Mouse (Mus musculus) adipose tissue, adult 10 weeks (tissue): ENCODE data around the gene Npat. TPM values are rescaled to one million over a fixed set of nuclear protein-coding genes. Genes with fewer than 3 reads are reported as not detected.

ENCODE experiments used
- polyA plus RNA-seq: library from polyadenylated mRNA; stranded (reverse); fragments of 350-450 nt; fragmentation: Illumina TruSeq; extraction: RNeasy Lipid Tissue Mini Kit (QIAGEN cat#74804); gene quantifications from one replicate; pipeline ENCODE4 v1.2.3, GENCODE M21; 2014; ENCODE audit warnings: low read depth, low replicate concordance

Gene Npat
- 6.0 TPM for polyA plus RNA-seq

GRCm38 (mm10) chr9:53536558-53537320 lies at the start of gene Npat, which contains the start of gene Atm:
Gene Npat, plus strand, starts transcription at chr9:53537047.
Gene Atm, minus strand, starts transcription at chr9:53536740.

GRCm38 (mm10) chr9:53609968-53610781 lies 73.3 kb downstream of the Npat start, which contains the start of gene Acat1:
Gene Acat1, minus strand, starts transcription at chr9:53610382.

Other genes starting within 250 kb of the Npat start
- 1.5 TPM for gene Exph5, start 235.4 kb upstream of the Npat start, polyA plus RNA-seq
- gene Kdelc2, start 153.0 kb upstream of the Npat start, polyA plus RNA-seq: 15.7 TPM
- gene 4930550C14Rik, start 134.7 kb upstream of the Npat start, polyA plus RNA-seq: 3.3 TPM
- gene Atm, start 307 bp upstream of the Npat start, polyA plus RNA-seq: 9.2 TPM
- 88.2 TPM for gene Acat1, start 73.3 kb downstream of the Npat start, polyA plus RNA-seq
- 11.3 TPM for gene Cul5, start 133.0 kb downstream of the Npat start, polyA plus RNA-seq
- gene Rab39, start 169.2 kb downstream of the Npat start, polyA plus RNA-seq: 0.29 TPM
- gene Slc35f2, start 234.5 kb downstream of the Npat start, polyA plus RNA-seq: 103 TPM